Mouse (Mus musculus) limb, embryonic 12.5 days (tissue): Measurements from ENCODE around the gene Eva1b. TPM values are rescaled to one million over a fixed set of nuclear protein-coding genes. Genes with fewer than 3 reads are reported as not detected.

Experiments
- polyA plus RNA-seq: library from polyadenylated mRNA; unstranded; fragments of >200 nt; fragmentation: Nextera tagmentation; extraction: Ambion mirVana; gene quantifications from 2 replicates; pipeline ENCODE4 v1.2.1, GENCODE M21; 2016

The Eva1b gene
- polyA plus RNA-seq, 1 experiment from 2014 or later = 65.6 TPM

Other genes with a start within 250 kb of the Eva1b start
- 0.33 and 0.39 TPM in 2 replicates for gene Csf3r, start 123.2 kb upstream of the Eva1b start, polyA plus RNA-seq
- 153 and 162 TPM in 2 replicates for gene Mrps15, start 100.8 kb upstream of the Eva1b start, polyA plus RNA-seq
- 18.2 and 19.0 TPM in 2 replicates for gene Oscp1, start 89.2 kb upstream of the Eva1b start, polyA plus RNA-seq
- 43.2 and 44.3 TPM in 2 replicates for gene Lsm10, start 51.1 kb upstream of the Eva1b start, polyA plus RNA-seq
- 41.1 and 45.2 TPM in 2 replicates for gene Stk40, start 43.8 kb upstream of the Eva1b start, polyA plus RNA-seq
- 7.2 and 8.4 TPM in 2 replicates for gene Sh3d21, start 15.7 kb downstream of the Eva1b start, polyA plus RNA-seq
- 303 and 349 TPM in 2 replicates for gene Thrap3, start 55.0 kb downstream of the Eva1b start, polyA plus RNA-seq
- 83.5 and 85.1 TPM in 2 replicates for gene Map7d1, start 108.6 kb downstream of the Eva1b start, polyA plus RNA-seq
- 105 and 111 TPM in 2 replicates for gene Trappc3, start 114.6 kb downstream of the Eva1b start, polyA plus RNA-seq
- 13.3 and 16.7 TPM in 2 replicates for gene Col8a2, start 139.0 kb downstream of the Eva1b start, polyA plus RNA-seq
- 84.9 and 87.5 TPM in 2 replicates for gene Adprhl2, start 174.0 kb downstream of the Eva1b start, polyA plus RNA-seq
- gene Tekt2, start 177.9 kb downstream of the Eva1b start, polyA plus RNA-seq = 13.6 and 14.8 TPM in 2 replicates